Mouse (Mus musculus) kidney, postnatal 0 days (tissue): ENCODE measurements at regions not wholly inside any gene's neighbourhood (a gene's known extent, or its start where the extent isn't known, plus 50 kb on each side); places are given as distances from the start of the nearest gene placed in this dataset.
A peak's percentile ranks its signal among the peaks of the same experiment; 100 is the strongest.

Source experiments
- ATAC-seq: fragments of 200-750 bp; cut with Nextera tagmentation; replicated peaks from 2 replicates; pipeline ENCODE4 v1.8.0; 2017; ENCODE audit warnings: low read depth, moderate number of reproducible peaks, moderate TSS enrichment, moderate library complexity; ENCODE audit not compliant: low FRiP score
- DNase-seq: peaks from one replicate; pipeline ENCODE4 v3.0.0-alpha.2; 2016; ENCODE audit warnings: low spot score
- H3K27ac ChIP-seq: fragments of 300-500 bp; sonication (generic); 2 replicates; pipeline ENCODE4 v1.5.1; 2014; ENCODE audit warnings: mild to moderate bottlenecking
- H3K27me3 ChIP-seq: fragments of 300-500 bp; sonication (generic); 2 replicates; pipeline ENCODE4 v1.6.1; 2014; ENCODE audit warnings: low read length, mixed read lengths; ENCODE audit not compliant: insufficient read depth
- H3K36me3 ChIP-seq: fragments of 300-500 bp; sonication (generic); 2 replicates; pipeline ENCODE4 v1.6.1; 2014; ENCODE audit warnings: low read length, mixed read lengths; ENCODE audit not compliant: insufficient read depth
- H3K4me1 ChIP-seq: fragments of 300-500 bp; sonication (generic); replicated peaks from 2 replicates; pipeline ENCODE4 v1.6.1; 2014; ENCODE audit warnings: antibody characterized with exemption, low read length, mixed read lengths; ENCODE audit not compliant: insufficient read depth
- H3K4me2 ChIP-seq: fragments of 300-500 bp; sonication (generic); 2 replicates; pipeline ENCODE4 v1.6.1; 2014; ENCODE audit warnings: mild to moderate bottlenecking, low read length, moderate library complexity, mixed read lengths
- H3K4me3 ChIP-seq: fragments of 300-500 bp; sonication (generic); replicated peaks from 2 replicates; pipeline ENCODE4 v1.5.1; 2014; ENCODE audit warnings: low read depth, low read length
- H3K9ac ChIP-seq: fragments of 300-500 bp; sonication (generic); 2 replicates; pipeline ENCODE4 v1.6.1; 2014; ENCODE audit warnings: low read depth, low read length
- H3K9me3 ChIP-seq: fragments of 300-500 bp; sonication (generic); replicated peaks from 2 replicates; pipeline ENCODE4 v1.6.1; 2016; ENCODE audit warnings: low read length, inconsistent platforms, mixed read lengths
- CTCF ChIP-seq: IDR thresholded peaks from 2 replicates; pipeline ENCODE4 v1.5.1; 2016; ENCODE audit warnings: antibody characterized with exemption, low read depth, mild to moderate bottlenecking, moderate library complexity
- WGBS: fragments of 180-500 bp; shearing (Covaris S2); extraction: QIAGEN DNeasy Blood & Tissue Kit; methylation state at CpG from one replicate; pipeline ENCODE4 v1.1.7; 2014; 5-methylcytosine and 5-hydroxymethylcytosine counted together

DNA sequence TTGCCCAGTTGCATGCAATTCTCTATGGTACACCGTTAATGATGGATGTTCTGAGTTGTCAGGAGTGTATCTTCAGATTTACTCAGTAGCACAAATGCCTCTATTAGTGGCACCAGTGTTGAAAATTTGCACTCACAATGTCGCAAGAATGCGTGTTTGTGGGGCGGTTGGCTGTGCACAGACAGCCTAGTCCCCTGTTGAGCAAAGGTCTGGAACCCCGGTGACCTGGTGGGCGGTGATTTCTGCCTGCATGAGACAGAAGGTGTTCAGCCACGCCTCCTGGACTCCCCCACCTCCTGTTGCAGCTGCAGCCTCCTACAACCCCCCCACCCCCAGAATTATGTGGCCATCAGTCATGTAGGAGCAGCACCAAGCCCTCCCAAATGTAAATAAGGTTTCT, 338.9 kb upstream of the Spred2 start:
- Histone ChIP-seq H3K9ac (no peak overlapping the region), H3K36me3 (no peaks in the 10 kb centered on the region), H3K27me3 (no peaks in the 10 kb centered on the region), H3K9me3 (no peaks in the 10 kb centered on the region), H3K4me3 (no peak overlapping the region), H3K4me2 (no peak overlapping the region), H3K4me1 (no peaks in the 10 kb centered on the region), H3K27ac (no peak overlapping the region)
- no peak for ATAC-seq
- TF ChIP-seq CTCF: no peak
- DNase-seq: no peak
- 70% methylated on average over 7 of the region's 7 CpGs for WGBS

DNA sequence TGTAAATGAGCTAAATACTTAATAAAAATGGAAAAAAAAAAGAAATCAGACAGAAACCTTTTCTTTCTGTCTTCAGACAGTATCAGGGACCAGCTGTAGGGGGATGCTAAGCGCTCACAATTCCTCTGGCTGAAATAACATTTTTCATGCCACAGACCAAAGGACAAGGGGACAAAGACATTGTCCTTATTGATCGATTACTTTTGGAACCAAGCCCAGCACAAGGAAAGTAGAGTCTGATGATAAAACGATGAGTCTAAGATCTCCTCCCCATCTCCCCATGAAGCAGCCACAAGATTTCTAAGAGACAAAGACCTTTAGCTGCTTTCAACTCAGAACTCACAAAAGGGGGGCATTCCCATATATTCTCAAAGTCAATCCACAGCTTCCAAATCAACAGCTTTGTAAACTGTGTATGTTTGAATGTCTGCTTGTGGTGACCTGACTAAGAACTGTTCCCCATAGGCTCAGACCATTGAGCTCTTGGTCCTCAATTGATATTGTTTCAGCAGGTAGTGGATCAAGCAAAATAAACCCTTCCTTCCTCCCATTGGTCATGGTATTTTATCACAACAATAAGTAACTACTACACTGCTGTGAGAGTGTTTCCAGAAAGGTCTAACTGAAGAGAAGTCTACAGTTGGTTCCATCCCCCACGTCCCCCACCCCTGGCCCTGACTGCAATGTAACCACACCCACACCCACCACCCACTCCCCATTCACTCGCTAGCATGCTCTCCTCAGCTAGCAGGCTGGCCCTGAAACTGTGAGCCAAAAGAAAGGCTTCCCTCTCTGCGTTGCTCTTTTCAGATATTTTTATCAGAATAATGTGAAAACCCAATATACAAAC, 331.4 kb upstream of the Spred2 start:
- no peak for ATAC-seq
- Histone ChIP-seq H3K4me1 (no peaks in the 10 kb centered on the region), H3K36me3 (no peaks in the 10 kb centered on the region), H3K27ac (no peak overlapping the region), H3K27me3 (no peaks in the 10 kb centered on the region), H3K9me3 (no peaks in the 10 kb centered on the region), H3K4me2 (no peak overlapping the region), H3K4me3 (no peak overlapping the region), H3K9ac (no peak overlapping the region)
- TF ChIP-seq CTCF: no peak
- WGBS: 85% methylated on average over 6 of the region's 6 CpGs
- no peak for DNase-seq

DNA sequence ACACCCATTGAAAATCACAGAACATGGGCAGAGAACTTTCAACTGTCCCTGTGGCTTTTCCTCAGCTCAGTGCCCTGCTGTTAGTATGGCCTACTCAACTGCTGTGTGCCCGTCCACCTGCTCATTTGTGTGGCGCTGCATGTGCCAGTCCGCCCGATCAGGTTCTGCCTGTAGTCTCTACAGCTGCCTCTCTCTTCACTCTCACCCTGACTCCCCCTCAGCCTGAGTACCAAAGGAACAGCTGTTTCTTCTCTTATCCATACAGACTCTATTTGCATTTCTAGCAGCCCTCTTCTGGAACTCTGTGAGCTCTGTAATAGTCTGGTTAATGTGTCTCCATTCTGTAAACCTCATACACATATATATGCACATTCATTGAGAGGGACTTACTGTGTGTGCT, 329.1 kb upstream of the Spred2 start:
- ATAC-seq (no peak), DNase-seq (peak; percentile 64)
- no peak overlapping the region for H3K9ac ChIP-seq
- no peaks in the 10 kb centered on the region for H3K4me1 ChIP-seq
- TF ChIP-seq CTCF: no peak
- WGBS: 53% methylated on average over 4 of the region's 4 CpGs
- H3K4me3 ChIP-seq: no peak overlapping the region
- no peaks in the 10 kb centered on the region for H3K36me3 ChIP-seq
- H3K27me3 ChIP-seq: no peaks in the 10 kb centered on the region
- no peaks in the 10 kb centered on the region for H3K9me3 ChIP-seq
- H3K27ac ChIP-seq: no peak overlapping the region
- no peak overlapping the region for H3K4me2 ChIP-seq

DNA sequence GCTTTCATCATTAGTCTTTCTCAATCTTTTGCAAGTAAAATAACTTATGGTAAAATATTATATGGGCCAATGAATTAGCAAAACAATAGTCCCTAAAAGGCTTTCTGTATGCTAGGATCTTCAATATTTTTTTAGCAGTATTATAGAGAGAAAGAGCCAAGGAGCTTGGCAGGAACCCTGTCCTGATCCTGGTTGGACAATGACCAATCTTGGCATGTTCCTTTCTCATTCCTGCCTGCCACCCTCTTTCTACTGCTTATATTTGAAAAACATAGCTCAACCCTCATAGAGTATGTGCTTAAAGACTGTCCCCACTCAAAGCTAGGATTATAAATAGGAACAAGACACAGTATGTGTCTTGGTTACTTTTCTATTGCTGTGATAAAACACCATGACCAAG, 327.8 kb upstream of the Spred2 start:
- H3K9ac ChIP-seq: no peak overlapping the region
- no peak overlapping the region for H3K27ac ChIP-seq
- H3K9me3 ChIP-seq: no peaks in the 10 kb centered on the region
- no peaks in the 10 kb centered on the region for H3K4me1 ChIP-seq
- DNase-seq (no peak), ATAC-seq (no peak)
- TF ChIP-seq CTCF: no peak
- no peaks in the 10 kb centered on the region for H3K36me3 ChIP-seq
- H3K27me3 ChIP-seq: no peaks in the 10 kb centered on the region
- no peak overlapping the region for H3K4me3 ChIP-seq
- no peak overlapping the region for H3K4me2 ChIP-seq

DNA sequence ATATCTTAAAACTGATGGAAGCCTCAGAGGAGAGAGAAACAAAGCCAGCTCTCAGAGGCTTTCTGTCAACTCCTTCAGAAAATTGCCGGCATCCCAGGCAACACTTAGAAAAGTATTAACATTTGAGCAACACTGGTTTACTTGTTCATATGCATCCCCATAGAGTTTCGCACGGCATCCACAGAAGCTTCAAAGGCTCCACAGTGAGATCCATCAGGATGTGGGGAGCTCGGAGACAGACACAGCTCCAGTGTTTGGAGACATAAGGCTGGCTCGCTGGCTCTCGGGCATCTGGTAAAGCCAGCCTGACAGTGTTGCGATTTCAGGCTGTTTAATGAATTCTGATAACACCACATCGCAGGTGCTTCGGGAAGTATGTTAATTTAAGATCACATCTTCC, 324.7 kb upstream of the Spred2 start:
- H3K36me3 ChIP-seq: no peaks in the 10 kb centered on the region
- H3K9me3 ChIP-seq: no peaks in the 10 kb centered on the region
- no peak overlapping the region for H3K27ac ChIP-seq
- H3K4me2 ChIP-seq: no peak overlapping the region
- 92% methylated on average over 9 of the region's 9 CpGs for WGBS
- H3K4me1 ChIP-seq: no peaks in the 10 kb centered on the region
- H3K4me3 ChIP-seq: no peak overlapping the region
- TF ChIP-seq CTCF: no peak
- no peak overlapping the region for H3K9ac ChIP-seq
- ATAC-seq: no peak
- DNase-seq: no peak
- H3K27me3 ChIP-seq: no peaks in the 10 kb centered on the region

DNA sequence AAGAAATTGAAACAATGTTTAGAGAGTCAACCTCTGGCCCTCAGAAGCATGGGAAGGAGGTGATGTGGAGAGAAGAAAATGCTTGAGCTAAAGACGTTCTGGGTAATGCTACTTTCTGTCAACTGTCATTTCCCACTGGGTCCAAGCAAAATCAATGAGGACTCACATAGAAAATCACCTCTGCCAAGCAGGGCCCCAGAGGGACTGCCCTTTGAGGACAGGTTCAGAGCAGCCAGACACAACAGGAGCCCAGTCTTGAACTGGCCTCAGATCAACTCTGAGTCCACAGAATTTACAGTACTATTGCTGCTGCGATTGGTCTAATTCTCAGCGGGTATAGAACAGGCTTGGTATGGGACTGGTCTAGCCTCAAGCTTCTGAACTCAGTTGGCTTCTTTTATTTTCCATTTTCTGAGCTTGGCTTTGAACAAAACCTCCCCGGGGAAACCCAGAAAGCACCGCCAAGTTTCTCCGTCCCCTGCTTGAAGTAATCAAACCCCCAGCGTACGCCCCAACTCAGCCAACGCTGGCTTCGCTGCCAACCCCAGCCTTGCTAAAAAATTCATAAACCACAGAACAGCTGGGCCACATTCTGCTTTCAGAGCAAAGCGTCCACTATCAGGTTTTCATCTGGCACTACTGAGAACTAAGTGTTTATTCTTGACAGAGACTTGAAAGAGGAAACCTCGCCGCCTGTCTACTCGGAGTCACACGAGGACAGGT, 322.8 kb upstream of the Spred2 start:
- WGBS: 70% methylated on average over 15 of the region's 15 CpGs
- ATAC-seq (no peak), DNase-seq (no peak)
- Histone ChIP-seq H3K4me3 (no peak overlapping the region), H3K4me2 (no peak overlapping the region), H3K9ac (no peak overlapping the region), H3K36me3 (no peaks in the 10 kb centered on the region), H3K4me1 (no peaks in the 10 kb centered on the region), H3K27ac (no peak overlapping the region), H3K9me3 (no peaks in the 10 kb centered on the region), H3K27me3 (no peaks in the 10 kb centered on the region)
- no peak for TF ChIP-seq CTCF
